Mouse (Mus musculus) spleen, postnatal 14 days (tissue): ENCODE data around the gene Dnlz.

Experiments used
- DNase-seq, 2 experiments: peaks; one replicate each; pipeline ENCODE4 v3.0.0; 2021 to 2022; ENCODE audit warnings: low spot score in 2 of 2

Dnlz gene

DNA sequence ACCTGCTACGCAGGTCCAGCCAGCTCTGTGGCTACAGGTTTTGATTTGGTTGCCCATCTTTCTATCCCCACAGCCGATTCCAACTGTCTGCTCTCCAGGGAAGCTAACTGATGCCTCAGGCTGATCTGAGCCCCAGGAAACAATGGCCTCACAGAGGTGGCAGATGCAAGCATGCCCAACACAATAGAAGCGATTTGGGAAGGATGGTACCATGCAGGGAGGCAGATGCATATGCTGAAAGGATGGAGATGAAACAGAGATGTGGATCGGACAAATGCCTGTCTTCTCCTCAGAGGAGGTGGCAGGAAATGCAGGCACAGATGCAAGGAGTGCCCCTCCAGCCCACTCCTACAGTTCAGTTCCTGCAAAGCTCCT, 53.1 kb downstream of the Dnlz start:
- no peak for DNase-seq

DNA sequence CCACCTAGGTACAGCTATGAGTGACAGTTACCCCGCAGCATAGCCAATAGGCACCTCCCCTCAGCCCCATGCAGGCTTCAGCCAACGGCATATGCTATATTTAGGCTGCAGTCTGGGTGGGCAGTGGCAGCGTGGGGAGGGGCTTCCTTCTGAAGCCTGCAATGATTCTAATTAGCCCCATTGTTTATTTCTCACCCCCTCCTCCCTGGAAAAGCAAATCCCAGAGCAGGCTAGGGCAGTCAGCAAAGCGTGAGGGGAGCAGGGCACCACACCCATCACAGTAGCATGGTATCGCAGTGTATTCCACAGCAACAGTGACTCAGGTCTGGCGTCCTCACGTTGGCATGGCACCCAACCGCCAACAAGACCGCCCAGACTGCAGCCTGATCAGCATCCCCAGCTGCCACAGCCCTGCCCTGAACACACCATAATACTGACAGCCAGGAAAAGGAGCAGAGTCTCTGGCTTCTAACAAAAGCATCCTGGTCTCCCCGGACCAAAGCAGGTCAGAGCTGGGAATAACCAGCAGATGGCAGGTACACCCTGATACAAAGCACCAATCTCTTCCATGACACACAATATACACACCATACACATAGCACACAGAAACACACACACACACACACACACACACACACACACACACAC, 53.6 kb downstream of the Dnlz start:
- no peak for DNase-seq
